Mouse (Mus musculus) thymus, adult 2 months (tissue): Measurements from ENCODE around the gene Clybl.

Experiments
- CTCF ChIP-seq: fragments of 200-500 bp; IDR thresholded peaks from 2 replicates; pipeline ENCODE4 v1.5.1; 2012; ENCODE audit warnings: mild to moderate bottlenecking, control low read depth, low read length, moderate library complexity, borderline replicate concordance; ENCODE audit not compliant: control insufficient read depth, poor library complexity, insufficient read depth; ENCODE audit errors: extremely low read depth
- POLR2A ChIP-seq: fragments of 200-500 bp; IDR thresholded peaks from 2 replicates; pipeline ENCODE4 v1.6.1; 2012; ENCODE audit warnings: mild to moderate bottlenecking, low read length, control low read depth, moderate library complexity; ENCODE audit not compliant: control insufficient read depth, poor library complexity, insufficient read depth; ENCODE audit errors: extremely low read depth

- no peak for TF ChIP-seq CTCF
- no peak for TF ChIP-seq POLR2A
Observed at GRCm38 (mm10) chr14:122246919-122247859, 65.7 kb downstream of the Clybl start.
